Mouse (Mus musculus) embryonic fibroblast, embryonic 13.5 days (primary cell): Measurements from ENCODE around the gene Spata16. TPM values are rescaled to one million over a fixed set of nuclear protein-coding genes. Genes with fewer than 3 reads are reported as not detected.

Source experiments
- H3K27ac ChIP-seq: 2 replicates; pipeline ENCODE4 v1.5.1; 2012; ENCODE audit warnings: low read length, control low read depth, inconsistent platforms; ENCODE audit not compliant: insufficient read depth
- H3K4me1 ChIP-seq: 2 replicates; pipeline ENCODE4 v1.6.1; 2011; ENCODE audit warnings: low read length; ENCODE audit not compliant: control insufficient read depth, insufficient read depth
- H3K4me3 ChIP-seq: 2 replicates; pipeline ENCODE4 v1.5.1; 2011; ENCODE audit warnings: mild to moderate bottlenecking, control low read depth, low read length; ENCODE audit not compliant: insufficient read depth
- CTCF ChIP-seq: IDR thresholded peaks from 2 replicates; pipeline ENCODE4 v1.5.1; 2011; ENCODE audit warnings: mild to moderate bottlenecking, control low read depth, low read length, moderate library complexity, borderline replicate concordance; ENCODE audit not compliant: insufficient read depth
- POLR2A ChIP-seq: IDR thresholded peaks from 2 replicates; pipeline ENCODE4 v1.6.1; 2011; ENCODE audit warnings: low read depth, mild to moderate bottlenecking, control low read depth, low read length, moderate library complexity
- polyA plus RNA-seq: library from polyadenylated mRNA; stranded (reverse); fragments of >200 nt; gene quantifications from 2 replicates; pipeline ENCODE4 v1.2.4, GENCODE M21; 2011; ENCODE audit warnings: low read depth; ENCODE audit not compliant: missing spikeins, insufficient read length

Gene Spata16
- polyA plus RNA-seq, 1 experiment = not detected

DNA sequence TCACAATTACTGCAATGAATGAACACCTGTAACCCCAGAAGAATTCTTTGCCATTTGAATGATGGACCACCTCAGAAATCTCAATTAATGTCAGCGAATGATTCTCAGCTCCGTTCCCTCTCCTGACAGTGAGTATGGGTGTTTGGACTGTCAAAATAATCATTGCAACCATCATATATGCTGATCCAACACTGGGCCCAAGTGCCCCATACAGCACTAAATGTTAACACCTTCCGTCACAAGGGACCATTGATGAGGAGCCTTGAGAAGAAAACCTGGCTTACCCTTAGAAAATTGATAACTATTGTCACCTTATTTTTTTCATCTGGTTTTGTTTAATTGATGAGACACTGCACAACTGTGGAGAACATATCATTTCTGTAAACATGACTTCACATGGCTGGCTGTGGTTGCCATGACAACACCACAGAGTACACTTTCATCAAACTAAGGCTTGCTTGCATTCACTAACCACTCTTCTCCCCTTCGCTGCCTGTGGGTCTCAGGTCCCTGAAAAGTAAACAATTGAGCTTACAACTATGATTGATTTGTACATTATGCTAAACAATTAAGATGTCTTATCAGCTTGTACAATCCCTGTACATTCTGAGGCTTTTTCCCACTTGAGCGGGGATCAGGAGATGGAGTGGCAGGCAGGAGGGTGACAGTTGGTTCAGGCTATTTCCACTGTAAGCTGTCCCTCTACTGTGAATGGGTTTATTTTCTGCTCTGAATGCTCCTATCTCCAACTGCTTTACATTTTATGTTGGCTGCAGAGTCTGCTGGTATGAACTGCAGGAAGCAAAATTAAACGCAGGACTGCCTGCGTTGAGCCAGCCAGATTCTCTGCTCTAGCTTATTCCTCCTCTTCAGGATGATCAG lies 189.8 kb downstream of the Spata16 start:
- H3K4me1 ChIP-seq = no peaks in the 10 kb centered on the region

DNA sequence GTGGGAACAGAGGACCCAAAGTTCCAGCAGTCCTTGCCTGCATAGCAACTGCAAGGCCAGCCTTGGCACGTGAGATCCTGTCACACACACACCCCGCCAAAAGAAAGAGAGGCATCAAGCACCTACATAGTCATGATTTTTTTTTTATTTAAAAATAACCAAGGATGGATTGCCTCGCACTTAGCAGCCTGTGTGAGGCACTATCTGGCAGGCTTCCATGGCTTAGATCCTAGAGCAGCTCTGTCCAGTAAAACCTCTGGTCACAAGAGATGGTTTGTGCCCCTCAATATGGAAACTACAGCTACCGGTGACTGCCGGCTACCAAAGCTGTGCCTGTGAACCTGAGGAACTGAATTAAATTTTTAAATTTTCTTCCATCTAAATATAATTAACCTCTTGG lies 195.5 kb downstream of the Spata16 start:
- H3K4me3 ChIP-seq = no peak overlapping the region
- no peak overlapping the region for H3K27ac ChIP-seq
- H3K4me1 ChIP-seq = no peaks in the 10 kb centered on the region
- TF ChIP-seq CTCF (no peak), POLR2A (no peak)

More for the DNA sequence above, 189.8 kb downstream of the Spata16 start:
- Histone ChIP-seq H3K4me3 (no peak overlapping the region), H3K27ac (no peak overlapping the region)
- TF ChIP-seq POLR2A (no peak), CTCF (no peak)

DNA sequence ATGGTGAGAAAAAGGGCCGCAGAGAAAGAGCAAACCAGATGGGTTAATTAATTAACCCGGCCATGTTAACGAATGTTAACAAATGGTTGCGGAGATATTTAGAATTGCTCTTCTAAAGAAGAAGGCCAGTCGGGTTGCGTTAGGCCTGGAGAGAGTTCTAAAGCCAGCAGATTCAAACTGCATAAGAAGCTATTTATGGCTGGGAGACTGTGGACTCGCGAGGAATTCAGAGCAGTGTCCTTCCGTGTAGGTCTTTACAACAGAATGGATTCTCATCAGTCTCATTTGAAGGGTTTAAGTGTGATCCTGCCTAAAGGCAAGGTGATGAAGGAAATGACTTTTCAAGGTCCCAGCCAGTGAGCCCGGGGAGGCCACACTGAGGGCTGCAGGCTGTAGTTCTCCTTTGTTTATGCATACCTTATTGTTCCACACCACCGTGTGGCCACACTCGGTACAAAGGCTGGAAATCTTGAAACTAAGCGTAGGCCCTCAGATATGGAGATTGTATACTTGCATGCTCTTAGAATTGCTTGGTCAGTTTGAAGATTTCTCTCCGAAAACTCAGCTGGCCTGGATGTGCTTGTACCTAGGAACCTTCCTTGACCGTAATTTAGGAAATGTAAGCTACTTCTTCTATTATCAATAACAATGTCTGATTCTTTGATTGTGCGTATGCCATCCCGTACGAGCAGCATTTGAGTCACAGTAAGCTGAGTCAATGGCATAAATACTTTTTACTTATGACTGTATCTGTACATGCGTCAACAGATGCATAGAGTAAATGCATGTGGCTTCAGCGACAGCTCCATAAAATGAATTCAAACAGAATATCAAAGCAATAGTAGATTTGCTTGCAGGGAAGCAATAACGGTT lies 197.0 kb downstream of the Spata16 start:
- Histone ChIP-seq H3K4me3 (no peak overlapping the region), H3K27ac (no peak overlapping the region), H3K4me1 (no peaks in the 10 kb centered on the region)
- TF ChIP-seq POLR2A (no peak), CTCF (no peak)

DNA sequence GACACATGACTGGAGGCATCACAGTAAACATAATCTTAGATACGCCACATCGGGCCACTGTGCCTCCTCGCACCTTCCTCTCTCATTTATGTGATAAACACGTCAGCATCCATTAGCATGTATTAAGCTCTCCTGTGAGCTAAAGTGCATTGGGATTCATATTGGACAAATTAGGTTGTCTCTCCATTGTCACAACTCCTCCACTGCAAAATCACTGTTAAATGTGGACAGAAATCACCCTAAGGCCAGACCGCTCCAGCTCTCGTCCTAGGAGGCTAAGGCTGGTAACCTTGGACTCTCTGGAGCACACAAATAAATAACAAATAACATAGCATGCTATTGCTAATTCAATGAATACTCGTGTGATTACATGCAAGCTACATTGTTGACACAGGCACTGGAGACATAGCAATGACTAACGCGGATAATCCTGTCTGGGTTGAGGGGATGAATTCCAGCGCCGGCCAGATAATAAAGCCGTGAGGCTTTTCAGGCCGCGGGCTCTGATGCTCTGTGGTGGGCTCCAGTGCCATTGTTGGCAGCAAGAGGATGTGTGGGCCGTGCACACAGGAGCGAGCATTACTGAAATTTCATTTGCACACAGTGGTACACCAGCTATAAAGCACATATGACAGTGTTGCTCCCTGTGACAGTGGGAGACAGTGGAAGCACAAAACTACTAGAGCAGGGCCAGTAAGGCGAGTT lies 197.8 kb downstream of the Spata16 start:
- TF ChIP-seq POLR2A (no peak), CTCF (no peak)
- Histone ChIP-seq H3K4me1 (no peaks in the 10 kb centered on the region), H3K4me3 (no peak overlapping the region), H3K27ac (no peak overlapping the region)

DNA sequence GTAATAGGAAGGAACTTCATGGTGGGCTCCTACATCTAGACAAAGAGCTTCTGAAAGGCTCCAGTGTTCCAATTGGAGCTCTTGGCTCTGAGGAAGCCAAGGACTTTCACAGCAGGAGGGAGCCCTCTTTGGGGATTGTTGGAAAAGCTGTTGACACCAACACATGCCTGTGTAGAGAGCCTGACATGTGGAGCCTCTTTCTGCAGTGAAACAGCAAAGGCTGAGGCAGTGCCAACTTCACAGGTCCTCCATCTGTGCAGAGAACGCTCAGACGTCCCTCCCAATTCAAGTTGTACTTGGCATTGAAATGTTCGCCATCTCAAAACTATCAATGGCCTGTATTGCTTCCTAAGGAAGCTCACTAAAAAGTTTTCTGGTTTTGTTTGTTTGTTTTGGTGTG lies 207.6 kb downstream of the Spata16 start:
- Histone ChIP-seq H3K27ac (no peak overlapping the region), H3K4me3 (no peak overlapping the region), H3K4me1 (no peaks in the 10 kb centered on the region)
- TF ChIP-seq POLR2A (no peak), CTCF (no peak)

DNA sequence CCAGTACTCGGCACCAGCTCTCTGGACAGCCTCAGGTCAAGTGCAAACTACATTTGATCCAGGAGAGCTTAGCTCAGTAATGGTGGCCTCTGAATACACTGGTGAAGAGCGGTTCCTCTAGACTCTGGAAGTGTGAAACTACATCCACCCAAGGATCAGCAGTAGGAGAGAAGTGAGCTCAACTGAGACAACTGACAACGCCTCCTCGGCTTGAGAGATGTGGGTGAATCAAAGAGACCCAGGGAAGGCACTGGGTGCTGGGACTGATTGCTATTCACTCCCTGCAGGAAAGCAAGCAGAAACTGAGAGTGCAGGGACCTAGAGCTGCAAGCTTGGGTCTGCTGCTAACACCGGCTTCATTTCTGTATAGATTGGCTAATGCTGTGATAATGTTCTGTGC lies 210.5 kb downstream of the Spata16 start:
- Histone ChIP-seq H3K27ac (no peak overlapping the region), H3K4me3 (no peak overlapping the region), H3K4me1 (no peaks in the 10 kb centered on the region)
- TF ChIP-seq POLR2A (no peak), CTCF (no peak)

DNA sequence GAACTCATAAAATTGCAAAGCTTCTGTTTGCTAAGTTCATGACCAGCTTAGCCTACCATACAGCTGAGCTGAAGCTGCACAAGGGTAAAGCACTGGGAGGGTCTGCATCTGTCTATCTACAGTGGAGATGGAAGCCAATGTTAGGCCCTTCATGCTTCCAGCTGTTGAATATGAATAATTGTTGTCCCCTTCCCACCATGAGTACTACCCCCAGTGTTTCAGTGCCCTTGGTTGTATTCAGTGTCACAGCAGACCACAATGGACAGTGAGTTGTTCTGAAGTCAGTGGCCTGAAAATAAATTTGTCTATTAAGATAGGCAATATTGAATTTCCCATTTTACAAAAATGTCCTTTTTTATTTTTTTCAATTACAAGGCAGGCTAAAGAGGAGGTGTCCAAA lies 212.8 kb downstream of the Spata16 start:
- no peak overlapping the region for H3K27ac ChIP-seq
- TF ChIP-seq CTCF = no peak
- TF ChIP-seq POLR2A = no peak
- no peaks in the 10 kb centered on the region for H3K4me1 ChIP-seq
- H3K4me3 ChIP-seq = no peak overlapping the region

DNA sequence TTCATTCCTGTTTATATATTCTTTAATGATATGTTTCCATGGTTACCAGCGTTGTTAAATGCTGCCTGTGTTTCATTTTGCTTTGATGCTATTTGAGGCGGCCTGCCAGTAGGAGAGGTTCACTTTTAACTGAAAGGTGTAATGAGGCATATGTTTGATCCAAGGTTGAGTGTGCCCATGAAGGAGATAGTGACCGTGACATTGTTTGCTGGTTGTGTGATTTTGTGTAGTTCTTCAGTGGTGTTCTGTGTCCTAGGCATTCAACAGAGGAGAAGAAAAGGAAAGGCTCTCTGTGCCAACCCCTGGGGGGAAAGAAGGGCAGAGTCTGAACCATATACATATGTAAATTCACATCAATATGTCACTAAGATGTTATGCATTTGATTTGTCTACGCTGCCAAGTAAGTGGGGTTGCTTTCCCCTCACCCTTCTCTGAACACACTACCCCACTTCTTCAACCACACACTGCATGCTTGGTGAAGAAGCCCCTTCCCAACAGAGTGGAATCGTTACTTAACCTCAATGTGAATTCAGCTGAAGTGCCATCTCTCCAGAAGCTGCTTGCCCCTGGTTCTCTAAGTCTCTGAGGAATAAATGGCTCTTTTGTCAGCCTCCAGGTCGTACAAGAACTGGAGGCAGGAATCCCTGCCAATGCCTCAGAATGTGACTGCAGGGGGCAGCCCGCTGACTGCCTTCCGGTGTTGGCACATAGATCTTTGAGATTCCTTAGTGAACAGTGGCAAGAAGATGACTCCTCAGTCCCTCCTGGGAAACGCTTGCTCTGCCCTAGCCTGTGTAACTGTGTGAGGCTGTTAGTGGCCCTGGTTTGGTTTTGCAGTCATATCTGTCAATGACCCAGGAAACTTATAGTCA lies 213.5 kb downstream of the Spata16 start:
- H3K4me3 ChIP-seq = no peak overlapping the region
- no peak overlapping the region for H3K27ac ChIP-seq
- TF ChIP-seq CTCF (no peak), POLR2A (no peak)
- H3K4me1 ChIP-seq = no peaks in the 10 kb centered on the region

DNA sequence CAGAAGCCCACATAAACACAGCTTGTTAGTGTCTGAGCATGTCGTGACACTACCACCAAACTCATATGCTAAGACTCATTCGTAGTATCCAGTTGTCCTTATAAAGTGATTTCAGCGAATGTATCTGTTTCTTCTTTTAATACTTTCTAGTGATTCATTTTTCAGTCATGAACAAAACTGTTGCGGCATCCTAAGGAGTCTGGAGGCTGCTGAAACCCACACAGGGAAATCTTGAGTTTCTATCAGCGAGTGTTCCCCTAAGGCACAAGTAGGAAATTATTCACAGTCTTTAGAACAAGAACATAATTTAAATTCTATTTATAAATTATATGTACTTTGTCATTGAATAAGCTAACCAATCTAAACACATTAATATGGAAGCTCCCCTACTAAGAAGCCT lies 216.1 kb downstream of the Spata16 start:
- no peaks in the 10 kb centered on the region for H3K4me1 ChIP-seq
- no peak overlapping the region for H3K27ac ChIP-seq
- no peak for TF ChIP-seq CTCF
- no peak for TF ChIP-seq POLR2A

More for the DNA sequence above, 216.1 kb downstream of the Spata16 start:
- no peak overlapping the region for H3K4me3 ChIP-seq
